Mouse (Mus musculus) embryo, embryonic 11 days (tissue): ENCODE measurements around the gene Smug1.

Source experiments
- DNase-seq: peaks from one replicate; pipeline ENCODE4 v3.0.0-alpha.2; 2015

Gene Smug1

GRCm38 (mm10) chr15:103176874-103177421, 10.1 kb upstream of the Smug1 start:
- peak; percentile 89 for DNase-seq

DNA sequence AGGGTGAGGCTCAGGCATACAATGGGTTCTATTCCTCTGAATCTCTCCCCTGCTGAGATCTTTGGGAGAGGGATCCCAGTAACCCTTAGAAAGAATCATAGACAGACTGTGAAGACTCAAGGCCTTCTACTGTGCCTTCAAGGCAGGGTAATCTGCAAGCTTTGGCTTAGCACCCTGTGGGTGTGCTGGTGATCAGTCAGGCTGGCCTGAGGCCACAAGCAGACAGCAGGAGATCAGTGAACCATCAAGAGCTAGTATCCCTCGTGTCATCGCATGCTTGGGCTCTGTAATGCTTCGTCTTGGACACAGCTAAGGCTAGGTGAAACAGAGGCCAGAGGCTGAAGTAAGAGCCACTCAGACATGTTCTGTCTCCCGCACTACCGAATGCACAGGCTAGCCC, 6.4 kb upstream of the Smug1 start:
- DNase-seq: no peak

DNA sequence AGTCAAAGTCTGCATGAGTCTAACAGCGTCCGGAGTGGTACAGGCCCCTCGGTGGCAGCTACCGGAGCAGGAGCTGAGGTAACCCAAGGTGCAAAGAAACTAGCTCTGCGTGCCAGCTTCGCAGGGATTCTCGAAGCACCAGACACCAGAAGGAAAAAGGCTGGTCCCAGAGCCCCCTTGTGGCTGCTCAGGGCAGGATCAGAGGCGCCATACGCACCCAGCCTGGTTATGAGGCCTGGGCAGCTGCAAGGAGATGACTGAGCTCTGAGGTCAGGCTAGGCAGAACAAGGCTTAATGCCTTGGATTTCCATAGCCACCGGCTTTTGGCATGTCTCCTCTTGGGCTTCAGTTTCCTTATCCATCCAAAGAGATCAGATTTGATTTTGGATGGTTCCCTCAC, 5.6 kb upstream of the Smug1 start:
- peak; percentile 88 for DNase-seq

DNA sequence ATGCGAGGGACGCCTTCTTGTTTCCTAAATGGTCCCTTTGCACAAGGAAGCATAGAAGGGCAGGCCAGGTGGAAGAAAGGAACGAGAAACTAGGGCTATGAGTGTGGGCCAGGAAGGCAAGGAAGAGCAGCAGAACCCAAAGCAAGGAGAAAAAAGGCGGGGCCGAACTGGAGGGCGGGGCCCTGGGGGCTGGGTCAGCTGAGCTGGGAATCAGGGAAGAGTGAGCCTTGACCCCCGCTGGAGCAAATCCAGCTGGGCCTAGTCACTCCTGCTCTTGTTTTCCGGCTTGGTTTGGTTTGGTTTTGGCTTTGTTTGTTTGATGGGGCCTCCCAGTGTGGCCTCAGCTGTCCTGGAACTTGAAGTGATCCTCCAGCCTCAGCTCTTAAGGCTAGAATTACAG, 4.4 kb upstream of the Smug1 start:
- DNase-seq: peak; percentile 64

DNA sequence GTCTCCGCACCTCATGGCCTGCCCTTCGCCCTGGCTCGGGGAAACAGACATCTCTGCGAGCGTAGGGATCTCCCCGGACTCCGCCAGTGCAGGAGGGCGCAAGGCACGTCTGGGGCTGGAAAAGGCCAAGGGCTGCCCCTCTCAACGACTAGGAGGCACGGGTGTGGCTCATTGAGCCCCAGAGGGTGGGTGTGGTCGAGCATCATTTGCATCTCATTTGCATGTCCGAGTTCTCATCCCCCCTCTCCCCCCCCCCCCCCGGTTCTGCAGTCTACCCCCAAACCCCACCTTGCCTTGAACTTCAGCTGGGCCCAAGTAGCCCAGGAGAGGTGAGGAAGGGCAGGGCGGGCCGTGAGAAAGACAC, 3.4 kb upstream of the Smug1 start:
- DNase-seq: no peak

GRCm38 (mm10) chr15:103169612-103170315, 2.9 kb upstream of the Smug1 start:
- peak; percentile 77 for DNase-seq

DNA sequence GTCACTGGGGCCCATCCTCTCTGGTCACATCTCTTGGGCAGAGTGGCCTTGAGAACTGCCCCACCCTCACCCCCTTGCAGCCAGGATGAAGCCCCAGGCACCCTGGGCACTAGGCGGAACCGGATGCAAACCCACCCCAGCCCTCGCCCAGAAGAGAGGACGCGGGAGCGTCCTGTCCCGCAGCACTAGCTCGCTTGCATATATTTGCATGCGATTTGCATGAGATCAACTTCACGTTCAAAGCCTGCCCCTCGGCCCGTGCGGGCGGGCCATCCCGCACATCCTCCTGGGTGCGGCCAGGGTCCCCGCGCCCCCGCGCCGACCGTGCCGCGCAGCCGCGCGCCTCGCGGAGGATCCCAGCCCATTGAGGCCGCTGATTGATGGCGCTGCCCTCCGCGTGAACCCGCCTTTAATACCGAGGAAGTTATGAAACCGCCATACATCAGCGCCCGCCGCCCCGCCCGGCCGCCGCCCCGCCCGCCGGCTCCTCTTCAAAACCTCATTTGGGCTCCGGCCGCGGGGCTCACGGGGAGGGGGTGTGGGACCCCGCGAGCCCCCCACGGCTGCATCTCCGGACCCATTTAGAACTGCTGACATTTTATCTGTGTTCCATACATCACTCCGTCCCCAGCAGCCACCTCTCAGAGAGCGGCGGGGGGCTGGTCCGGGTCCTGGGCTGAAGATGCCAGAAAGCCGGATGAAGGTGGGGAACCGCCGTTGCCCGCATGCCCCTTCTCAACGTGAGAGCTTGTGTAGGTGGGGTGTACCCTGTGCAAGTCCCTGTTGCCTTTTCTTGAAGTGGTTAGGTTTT, 2.1 kb upstream of the Smug1 start:
- peak; percentile 87 for DNase-seq

- no peak for DNase-seq
Observed at GRCm38 (mm10) chr15:103167786-103168185, 894 bp upstream of the Smug1 start.

DNA sequence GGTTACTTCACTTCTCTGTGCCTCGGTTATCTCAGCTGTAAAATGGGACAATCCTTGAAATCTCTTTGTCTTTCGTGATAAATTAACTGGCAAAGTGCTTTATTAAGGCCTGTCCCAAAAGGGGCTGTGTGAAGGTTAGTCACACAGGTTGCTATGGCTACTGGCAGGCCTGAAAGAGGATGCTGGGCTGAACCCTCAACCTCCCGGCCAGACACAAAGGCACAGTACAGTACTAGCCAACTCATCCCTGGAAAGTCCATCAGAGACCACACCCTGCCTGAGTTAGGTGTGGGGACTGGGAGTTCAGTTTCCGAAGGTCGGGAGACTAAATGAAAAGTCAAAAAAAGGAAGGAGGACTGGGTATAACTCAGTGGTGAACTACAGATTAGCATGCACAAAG, 968 bp downstream of the Smug1 start:
- peak; percentile 31 for DNase-seq

- peak; percentile 94 for DNase-seq
Observed at GRCm38 (mm10) chr15:103165379-103165778, 1.5 kb downstream of the Smug1 start.

GRCm38 (mm10) chr15:103163182-103163919, 3.5 kb downstream of the Smug1 start:
- DNase-seq: peak; percentile 99

GRCm38 (mm10) chr15:103157585-103157984, 9.3 kb downstream of the Smug1 start:
- DNase-seq: no peak

DNA sequence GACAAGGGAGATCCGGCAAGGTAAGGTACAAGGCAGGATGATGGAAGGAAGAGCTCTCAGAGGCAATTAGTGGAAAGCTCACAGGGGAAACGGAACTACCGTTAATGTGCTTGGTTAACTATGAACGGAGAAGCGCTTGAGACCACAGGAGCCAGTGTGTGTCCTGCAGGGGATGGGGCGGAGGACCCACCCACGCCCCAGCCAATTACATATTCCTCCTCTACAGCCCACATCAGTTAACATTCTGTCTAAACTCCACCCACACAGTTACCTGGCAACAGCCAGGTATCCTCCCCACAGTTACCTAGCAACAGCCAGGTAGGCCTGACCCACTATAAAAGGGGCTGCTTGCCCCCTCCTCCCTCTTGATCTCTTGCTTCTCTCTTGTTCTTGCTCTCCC, 10.0 kb downstream of the Smug1 start:
- no peak for DNase-seq

GRCm38 (mm10) chr15:103155366-103156321, 11.2 kb downstream of the Smug1 start:
- DNase-seq: peak; percentile 62

GRCm38 (mm10) chr15:103152890-103153610, 13.8 kb downstream of the Smug1 start:
- no peak for DNase-seq

DNA sequence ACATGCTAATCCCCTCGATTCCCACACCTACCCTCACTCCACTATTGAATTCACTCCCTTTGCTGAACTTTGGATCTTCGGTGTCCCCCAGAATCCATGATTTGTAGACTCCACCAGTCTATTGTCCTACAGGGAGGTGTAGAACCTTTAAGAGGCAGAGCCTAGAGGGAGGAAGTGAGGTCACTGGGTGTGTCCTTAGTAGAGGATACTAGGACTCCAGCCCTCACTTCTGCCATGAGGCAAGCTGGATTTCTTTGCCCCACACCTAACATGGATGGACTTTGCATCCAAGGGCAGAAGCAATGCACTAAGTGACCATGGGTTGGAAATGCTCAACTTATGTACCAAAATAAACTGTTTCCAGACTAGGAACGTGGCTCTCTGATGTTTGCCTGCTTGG, 14.5 kb downstream of the Smug1 start:
- DNase-seq: no peak

DNA sequence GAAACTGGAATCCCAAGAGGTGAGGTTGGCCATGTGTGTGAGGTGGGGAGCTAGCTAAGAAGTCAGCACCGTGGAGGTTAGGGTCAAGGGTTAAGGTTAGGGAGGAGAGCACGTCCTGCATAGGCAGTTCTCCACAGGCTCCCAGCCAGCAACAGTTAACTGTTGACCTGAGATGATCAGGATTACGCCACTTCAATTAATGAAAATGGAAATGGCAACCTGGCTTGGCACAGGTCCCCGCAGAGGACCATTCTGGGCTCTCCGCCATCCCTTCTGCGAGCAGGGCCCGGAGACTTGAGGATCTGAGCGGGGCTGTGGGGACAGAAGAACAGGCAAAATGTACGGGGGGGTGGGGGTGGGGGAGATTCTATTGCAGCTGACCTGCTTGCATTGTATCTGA, 19.1 kb downstream of the Smug1 start:
- no peak for DNase-seq

DNA sequence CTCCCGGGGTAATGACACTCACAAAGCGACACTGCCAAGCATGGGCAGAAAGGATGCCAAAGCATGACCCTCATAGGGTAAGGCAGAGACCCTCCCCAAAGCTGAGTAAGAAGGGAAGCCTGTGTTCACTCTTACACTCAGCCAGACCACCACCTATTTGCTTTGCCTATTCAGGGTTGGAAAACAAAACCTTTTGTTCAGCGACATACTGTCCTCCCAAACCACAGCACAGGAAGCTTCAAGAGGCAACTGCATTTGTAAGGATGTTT, 19.5 kb downstream of the Smug1 start:
- DNase-seq: no peak

DNA sequence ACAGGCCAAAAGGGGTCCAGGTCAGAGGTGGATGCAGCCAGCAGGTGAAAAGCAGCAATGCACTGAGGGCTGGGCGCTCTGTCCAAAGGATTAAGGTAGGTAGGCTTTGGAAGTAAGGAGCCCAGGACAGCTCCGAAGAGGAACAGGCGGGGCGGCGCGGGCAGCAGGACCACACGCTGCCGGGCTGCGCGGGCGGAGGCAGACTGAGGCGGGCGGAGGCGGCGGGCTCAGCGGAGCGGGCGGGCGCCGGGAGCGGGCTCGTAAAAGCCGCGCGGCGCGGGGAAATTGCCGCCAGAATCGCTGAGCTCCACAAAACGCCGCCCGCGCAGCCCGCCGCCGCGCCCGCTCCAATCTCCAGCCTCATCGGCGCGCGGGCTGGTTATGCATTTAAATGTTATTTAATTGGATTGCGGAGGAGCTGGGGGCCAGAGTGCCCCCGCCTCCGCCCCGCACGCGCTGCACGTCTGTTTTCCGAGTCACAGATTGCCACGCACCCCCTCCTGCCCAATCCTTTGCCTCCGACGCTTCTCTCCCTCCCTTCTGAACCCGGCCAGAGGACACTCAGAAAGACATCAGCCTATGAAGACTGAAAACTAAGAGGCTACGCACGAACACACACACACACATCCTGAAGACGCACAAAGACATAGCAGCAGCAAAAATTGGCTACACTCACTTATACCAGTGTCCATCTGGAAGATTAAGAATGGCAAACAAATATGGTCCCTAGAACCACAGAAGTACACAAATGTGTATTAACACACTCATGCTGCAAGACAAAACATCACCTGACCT, 20.1 kb downstream of the Smug1 start:
- peak; percentile 81 for DNase-seq

DNA sequence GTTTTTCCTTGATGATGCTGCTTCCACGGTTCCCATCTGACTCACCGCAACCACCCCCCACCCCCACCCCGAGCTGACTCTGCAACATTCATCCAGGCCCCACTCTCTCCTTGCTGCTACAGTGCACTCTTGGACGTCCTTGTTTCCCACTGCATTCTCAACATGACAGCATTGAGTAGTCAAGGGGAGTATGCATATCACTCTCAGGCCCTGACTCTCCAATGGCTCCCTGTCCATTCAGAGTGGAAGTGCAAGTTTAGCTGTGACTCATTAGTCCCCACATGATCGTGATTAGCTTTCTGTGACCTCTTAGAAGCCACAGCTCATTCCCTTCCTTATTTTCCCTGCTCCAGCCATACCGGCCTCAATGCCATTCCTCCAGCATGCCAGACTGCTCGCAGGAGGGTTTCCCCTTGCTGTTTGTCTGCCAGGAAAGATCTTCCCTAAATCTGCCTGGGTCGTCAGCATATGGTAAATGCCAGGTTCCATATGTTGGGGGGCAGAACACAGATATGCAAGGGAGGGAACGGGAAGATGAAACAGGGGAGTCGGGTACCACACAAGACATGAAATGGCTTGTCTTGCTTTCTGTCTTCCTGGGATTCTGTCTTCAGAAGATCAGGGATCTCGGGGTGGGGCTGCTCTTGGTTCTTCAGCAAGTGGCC, 21.1 kb downstream of the Smug1 start:
- no peak for DNase-seq
